Mouse (Mus musculus) ES-E14 (cell line): ENCODE data around the gene Kcnip3. TPM values are rescaled to one million over a fixed set of nuclear protein-coding genes. Genes with fewer than 3 reads are reported as not detected.

Source experiments
- DNase-seq: peaks from one replicate; pipeline ENCODE4 v3.0.0-alpha.2; 2013; ENCODE audit warnings: low read depth, low spot score
- H3K27ac ChIP-seq: 2 replicates; pipeline ENCODE4 v1.5.1; 2012; ENCODE audit warnings: low read depth, mild to moderate bottlenecking, low read length, moderate library complexity, mixed read lengths; ENCODE audit not compliant: poor library complexity, insufficient read depth, severe bottlenecking
- H3K36me3 ChIP-seq: 2 replicates; pipeline ENCODE4 v1.6.1; 2012; ENCODE audit warnings: mild to moderate bottlenecking, low read length, moderate library complexity, mixed read lengths; ENCODE audit not compliant: control insufficient read depth, poor library complexity, insufficient read depth, severe bottlenecking
- H3K4me1 ChIP-seq, 2 experiments: fragments of 150-350 bp in 1 of 2; sonication (generic) in 1 of 2; 2 replicates each; pipeline ENCODE4 v1.6.1; 2012; ENCODE audit warnings: low read length in 2 of 2, mild to moderate bottlenecking in 1 of 2, mixed read lengths in 1 of 2; ENCODE audit not compliant: control insufficient read depth in 2 of 2, insufficient read depth in 2 of 2, poor library complexity in 1 of 2
- H3K4me3 ChIP-seq, 2 experiments: fragments of 150-350 bp in 1 of 2; sonication (generic) in 1 of 2; 2 replicates each; pipeline ENCODE4 v1.5.1; 2012; ENCODE audit warnings: low read length in 2 of 2, low read depth in 1 of 2, mild to moderate bottlenecking in 1 of 2, mixed read lengths in 1 of 2; ENCODE audit not compliant: insufficient read depth in 1 of 2, poor library complexity in 1 of 2, severe bottlenecking in 1 of 2
- H3K9ac ChIP-seq: 2 replicates; pipeline ENCODE4 v1.6.1; 2012; ENCODE audit warnings: low read depth, mild to moderate bottlenecking, low read length, mixed read lengths; ENCODE audit not compliant: poor library complexity, insufficient read depth, severe bottlenecking
- H3K9me3 ChIP-seq: fragments of 150-350 bp; sonication (generic); 2 replicates; pipeline ENCODE4 v1.6.1; 2012; ENCODE audit warnings: low read depth, mild to moderate bottlenecking, low read length; ENCODE audit not compliant: control insufficient read depth, insufficient read depth
- CHD2 ChIP-seq: IDR thresholded peaks from 2 replicates; pipeline ENCODE4 v1.6.1; 2014; ENCODE audit warnings: mild to moderate bottlenecking, low read depth, low read length, inconsistent platforms
- HCFC1 ChIP-seq: IDR thresholded peaks from 2 replicates; pipeline ENCODE4 v1.6.1; 2012; ENCODE audit warnings: low read length, inconsistent platforms, borderline replicate concordance; ENCODE audit not compliant: insufficient read depth
- MAFK ChIP-seq: IDR thresholded peaks from 2 replicates; pipeline ENCODE4 v1.6.1; 2014; ENCODE audit warnings: mild to moderate bottlenecking, low read depth, low read length, inconsistent platforms; ENCODE audit not compliant: insufficient read depth
- ZC3H11A ChIP-seq: IDR thresholded peaks from 2 replicates; pipeline ENCODE4 v1.6.1; 2012; ENCODE audit warnings: low read depth, mild to moderate bottlenecking, inconsistent platforms, low read length, borderline replicate concordance
- ZNF384 ChIP-seq: IDR thresholded peaks from 2 replicates; pipeline ENCODE4 v1.6.1; 2012; ENCODE audit warnings: low read depth, low read length, inconsistent platforms
- in situ Hi-C, 2 experiments: fragments of 600-800 bp; cut with MboI; formaldehyde crosslinking; loops; one replicate each; pipeline ENCODE4 v1.15.1; 2025; ENCODE audit warnings: low sequenced_read_pairs in 2 of 2, inconsistent platforms in 1 of 2; ENCODE audit not compliant: unreplicated experiment in 2 of 2
- total RNA-seq: library from RNA; depleted of rRNA; stranded (reverse); fragments of 300-350 nt; gene quantifications from 2 replicates; pipeline ENCODE4 v1.2.3, GENCODE M21; 2012

Gene Kcnip3
- total RNA-seq, 1 experiment, result 3.0 TPM

GRCm38 (mm10) chr2:127537548-127537947, 15.7 kb upstream of the Kcnip3 start:
- no peaks in the 10 kb centered on the region for H3K9me3 ChIP-seq
- no peaks in the 10 kb centered on the region for H3K36me3 ChIP-seq
- in situ Hi-C loops, result no loop called here
- H3K4me1 ChIP-seq, result peaks cover 0 to 4% of the 10 kb centered on the region in 2 experiments; a peak in 1 of 4 replicates
- no peak for DNase-seq
- no peak overlapping the region for H3K4me3 ChIP-seq
- H3K27ac ChIP-seq, result no peak overlapping the region
- no peak overlapping the region for H3K9ac ChIP-seq
- TF ChIP-seq MAFK, result no peak
- no peak for TF ChIP-seq HCFC1
- no peak for TF ChIP-seq ZNF384
- no peak for TF ChIP-seq ZC3H11A
- TF ChIP-seq CHD2, result no peak

- H3K4me3 ChIP-seq, result no peak overlapping the region
- no peak overlapping the region for H3K9ac ChIP-seq
- no peaks in the 10 kb centered on the region for H3K36me3 ChIP-seq
- no peaks in the 10 kb centered on the region for H3K9me3 ChIP-seq
- no peak overlapping the region for H3K27ac ChIP-seq
- DNase-seq, result no peak
- TF ChIP-seq MAFK, result no peak
- no peak for TF ChIP-seq CHD2
- TF ChIP-seq ZC3H11A, result no peak
- TF ChIP-seq HCFC1, result no peak
- no peak for TF ChIP-seq ZNF384
- peaks cover 0 to 6% of the 10 kb centered on the region in 2 experiments; a peak in 1 of 4 replicates for H3K4me1 ChIP-seq
- in situ Hi-C loops, result no loop called here
Observed at GRCm38 (mm10) chr2:127535363-127535762, 13.5 kb upstream of the Kcnip3 start.

GRCm38 (mm10) chr2:127532379-127532778, 10.5 kb upstream of the Kcnip3 start:
- Histone ChIP-seq H3K27ac (no peak overlapping the region), H3K9ac (no peak overlapping the region), H3K36me3 (no peaks in the 10 kb centered on the region), H3K4me3 (no peak overlapping the region), H3K4me1 (peaks cover 0 to 8% of the 10 kb centered on the region in 2 experiments; a peak in 1 of 4 replicates), H3K9me3 (no peaks in the 10 kb centered on the region)
- peak; percentile 63 for DNase-seq
- in situ Hi-C loops, result no loop called here
- TF ChIP-seq ZNF384, result no peak

GRCm38 (mm10) chr2:127531592-127531991, 9.7 kb upstream of the Kcnip3 start:
- Histone ChIP-seq H3K4me1 (peaks cover 0 to 8% of the 10 kb centered on the region in 2 experiments; a peak in 1 of 4 replicates), H3K9ac (no peak overlapping the region), H3K4me3 (no peak overlapping the region), H3K9me3 (no peaks in the 10 kb centered on the region), H3K36me3 (no peaks in the 10 kb centered on the region), H3K27ac (no peak overlapping the region)
- TF ChIP-seq MAFK (no peak), ZC3H11A (no peak), ZNF384 (no peak), HCFC1 (no peak), CHD2 (no peak)
- in situ Hi-C loops, result no loop called here
- DNase-seq, result no peak

- TF ChIP-seq CHD2, result no peak
- TF ChIP-seq ZNF384, result no peak
- H3K27ac ChIP-seq, result no peak overlapping the region
- in situ Hi-C loops, result no loop called here
- no peaks in the 10 kb centered on the region for H3K9me3 ChIP-seq
- H3K4me1 ChIP-seq, result peaks cover 0 to 8% of the 10 kb centered on the region in 2 experiments; a peak in 1 of 4 replicates
- H3K4me3 ChIP-seq, result no peak overlapping the region
- DNase-seq, result peak; percentile 29
- H3K36me3 ChIP-seq, result no peaks in the 10 kb centered on the region
- H3K9ac ChIP-seq, result no peak overlapping the region
Observed at GRCm38 (mm10) chr2:127530418-127530817, 8.5 kb upstream of the Kcnip3 start.
